Mouse (Mus musculus): Measurements from ENCODE around the gene Ugt1a7c. TPM values are rescaled to one million over a fixed set of nuclear protein-coding genes. Genes with fewer than 3 reads are reported as not detected.

The Ugt1a7c gene
- polyA plus RNA-seq, 1 experiment from 2014 or later = 1.5 TPM

DNA sequence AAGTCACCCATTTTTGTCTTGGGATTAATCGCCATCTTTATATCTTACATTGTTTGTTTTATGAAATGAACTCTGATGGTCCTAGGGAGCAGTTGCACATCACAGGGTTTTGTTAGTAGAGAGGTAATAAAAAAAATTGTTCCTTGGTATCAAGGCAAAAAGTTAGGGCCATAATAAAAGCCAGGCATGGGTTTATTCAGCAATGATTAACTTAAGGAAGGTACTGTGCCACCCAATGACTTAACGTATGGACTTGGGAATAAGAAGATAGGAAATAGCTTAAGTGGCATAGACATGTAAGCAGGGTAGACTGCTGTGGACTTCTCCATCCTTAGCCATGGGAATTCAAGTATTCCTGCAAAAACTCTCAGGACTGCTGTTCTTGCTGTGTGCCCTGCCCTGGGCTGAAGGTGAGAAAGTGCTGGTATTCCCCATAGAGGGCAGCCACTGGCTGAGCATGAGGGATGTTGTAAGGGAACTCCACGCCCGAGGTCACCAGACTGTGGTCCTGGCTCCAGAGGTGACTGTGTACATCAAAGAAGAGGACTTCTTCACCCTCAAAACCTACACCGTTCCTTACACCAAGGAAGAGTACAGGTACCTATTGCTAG lies 91.6 kb downstream of the Ugt1a7c start:
- Histone ChIP-seq H3K9me3 (ENCODE audit: low read depth, low read length) (no peaks in the 10 kb centered on the region), H3K36me3 (ENCODE audit: insufficient read depth) (no peaks in the 10 kb centered on the region), H3K27ac (ENCODE audit: low read depth) (no peak overlapping the region), H3K9ac (no peak overlapping the region), H3K4me2 (no peak overlapping the region), H3K4me3 (ENCODE audit: low read depth, low read length) (no peak overlapping the region), H3K4me1 (ENCODE audit: insufficient read depth) (no peaks in the 10 kb centered on the region), H3K27me3 (ENCODE audit: insufficient read depth, low read length) (no peaks in the 10 kb centered on the region)
- no peak for TF ChIP-seq CTCF (IDR thresholded peaks at IDR 0.05; ENCODE audit: low read depth)
- no peak for ATAC-seq (ENCODE audit: insufficient read depth)
- DNase-seq = no peak
- 83% methylated on average over 5 of the region's 5 CpGs for WGBS

DNA sequence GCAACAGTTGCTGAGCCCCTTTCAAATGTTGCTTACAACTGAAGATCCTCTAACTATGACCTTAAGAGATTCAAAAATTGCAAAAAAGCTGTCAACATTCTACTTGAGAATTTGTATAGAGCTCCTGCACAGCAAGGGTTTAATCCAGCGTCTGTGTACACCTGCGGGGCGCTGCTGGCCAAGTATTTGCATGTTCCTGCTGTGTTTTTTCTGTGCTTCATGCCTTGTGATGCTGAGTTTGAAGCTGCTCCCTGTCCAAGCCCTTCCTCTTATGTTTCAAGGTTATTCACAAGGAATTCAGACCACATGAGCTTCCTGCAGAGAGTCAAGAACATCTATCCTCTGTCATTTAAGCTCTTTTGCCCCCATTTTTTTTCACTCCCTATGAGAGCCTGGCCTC lies 97.3 kb downstream of the Ugt1a7c start:
- TF ChIP-seq CTCF (IDR thresholded peaks at IDR 0.05; ENCODE audit: low read depth) = no peak
- Histone ChIP-seq H3K9me3 (ENCODE audit: low read depth, low read length) (no peaks in the 10 kb centered on the region), H3K4me2 (no peak overlapping the region), H3K4me3 (ENCODE audit: low read depth, low read length) (no peak overlapping the region), H3K9ac (no peak overlapping the region), H3K4me1 (ENCODE audit: insufficient read depth) (no peaks in the 10 kb centered on the region), H3K36me3 (ENCODE audit: insufficient read depth) (no peaks in the 10 kb centered on the region), H3K27ac (ENCODE audit: low read depth) (no peak overlapping the region), H3K27me3 (ENCODE audit: insufficient read depth, low read length) (no peaks in the 10 kb centered on the region)
- DNase-seq (no peak), ATAC-seq (ENCODE audit: insufficient read depth) (no peak)
- 75% methylated on average over 3 of the region's 3 CpGs for WGBS

DNA sequence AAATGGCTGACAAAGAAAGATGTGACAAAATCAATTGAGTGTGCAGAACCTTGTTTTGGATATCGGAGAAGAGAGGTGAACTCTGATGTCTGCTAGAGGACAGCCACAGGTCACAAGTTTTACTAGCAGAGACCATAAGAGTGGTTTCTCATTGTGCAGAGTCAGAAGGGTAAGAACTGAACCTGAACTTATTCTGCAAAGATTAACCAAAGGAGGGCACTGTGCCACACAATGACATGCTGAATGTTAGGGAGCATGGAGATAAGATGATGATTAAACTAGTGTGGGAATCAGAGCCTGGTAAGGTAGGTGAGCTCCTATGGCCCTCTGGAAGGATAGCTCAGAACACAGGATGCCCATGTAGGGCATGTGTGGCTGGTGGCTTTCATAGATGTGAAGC lies 100.8 kb downstream of the Ugt1a7c start:
- ATAC-seq (ENCODE audit: insufficient read depth) = no peak
- no peak for DNase-seq
- Histone ChIP-seq H3K27ac (ENCODE audit: low read depth) (no peak overlapping the region), H3K36me3 (ENCODE audit: insufficient read depth) (no peaks in the 10 kb centered on the region), H3K9me3 (ENCODE audit: low read depth, low read length) (no peaks in the 10 kb centered on the region), H3K9ac (no peak overlapping the region), H3K27me3 (ENCODE audit: insufficient read depth, low read length) (no peaks in the 10 kb centered on the region), H3K4me3 (ENCODE audit: low read depth, low read length) (no peak overlapping the region), H3K4me2 (no peak overlapping the region), H3K4me1 (ENCODE audit: insufficient read depth) (no peaks in the 10 kb centered on the region)
- no peak for TF ChIP-seq CTCF (IDR thresholded peaks at IDR 0.05; ENCODE audit: low read depth)
- WGBS = 88% methylated on average over 1 of the region's 1 CpGs

DNA sequence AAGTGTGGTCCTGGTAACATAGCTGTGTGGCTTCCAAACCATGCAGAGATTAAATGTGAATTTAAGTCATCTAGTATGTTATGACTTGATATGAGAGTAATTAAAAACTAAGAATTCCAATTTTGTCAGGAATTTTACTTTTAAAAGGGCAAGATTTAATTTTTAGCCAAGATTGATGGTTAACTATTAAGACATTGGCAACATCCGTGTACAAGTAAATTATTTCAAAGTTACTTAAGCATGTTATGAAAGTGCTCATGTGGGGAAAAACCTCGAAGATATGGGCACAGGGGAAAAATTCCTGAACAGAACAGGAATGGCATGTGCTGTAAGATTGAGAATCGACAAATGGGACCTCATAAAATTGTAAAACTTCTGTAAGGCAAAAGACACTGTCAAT lies 102.6 kb downstream of the Ugt1a7c start:
- Histone ChIP-seq H3K4me2 (no peak overlapping the region), H3K4me1 (ENCODE audit: insufficient read depth) (no peaks in the 10 kb centered on the region), H3K9ac (no peak overlapping the region), H3K9me3 (ENCODE audit: low read depth, low read length) (no peaks in the 10 kb centered on the region), H3K4me3 (ENCODE audit: low read depth, low read length) (no peak overlapping the region), H3K27me3 (ENCODE audit: insufficient read depth, low read length) (no peaks in the 10 kb centered on the region), H3K36me3 (ENCODE audit: insufficient read depth) (no peaks in the 10 kb centered on the region), H3K27ac (ENCODE audit: low read depth) (no peak overlapping the region)
- TF ChIP-seq CTCF (IDR thresholded peaks at IDR 0.05; ENCODE audit: low read depth) = no peak
- 68% methylated on average over 3 of the region's 3 CpGs for WGBS
- ATAC-seq (ENCODE audit: insufficient read depth) (no peak), DNase-seq (no peak)

DNA sequence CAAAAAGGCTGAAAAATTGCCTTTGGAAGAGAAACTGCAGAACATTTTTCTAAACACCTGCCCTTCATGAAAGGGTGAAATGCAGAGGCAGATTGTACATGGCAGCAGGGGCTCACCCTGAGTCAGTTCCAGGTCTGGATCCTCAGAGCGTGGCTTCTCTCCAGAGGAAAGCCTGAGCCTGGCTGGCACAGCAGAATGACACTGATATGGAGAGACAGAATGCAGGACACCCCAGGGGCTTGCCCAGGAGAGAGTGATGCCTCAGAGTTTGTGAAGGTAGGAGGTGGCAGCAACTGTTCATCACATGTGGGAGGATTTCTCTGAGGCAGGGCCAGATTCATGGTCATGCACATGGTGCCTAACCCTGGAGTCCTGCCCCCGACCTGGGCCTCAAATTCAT lies 105.1 kb downstream of the Ugt1a7c start:
- no peak overlapping the region for H3K27ac ChIP-seq (ENCODE audit: low read depth)
- DNase-seq (no peak), ATAC-seq (ENCODE audit: insufficient read depth) (no peak)
- H3K9ac ChIP-seq = no peak overlapping the region
- H3K27me3 ChIP-seq (ENCODE audit: insufficient read depth, low read length) = no peaks in the 10 kb centered on the region
- 67% methylated on average over 2 of the region's 2 CpGs for WGBS
- TF ChIP-seq CTCF (IDR thresholded peaks at IDR 0.05; ENCODE audit: low read depth) = no peak
- H3K4me3 ChIP-seq (ENCODE audit: low read depth, low read length) = no peak overlapping the region
- H3K9me3 ChIP-seq (ENCODE audit: low read depth, low read length) = peaks cover 9% of the 10 kb centered on the region; the same call in 1 of the 2 replicates
- no peaks in the 10 kb centered on the region for H3K4me1 ChIP-seq (ENCODE audit: insufficient read depth)
- H3K36me3 ChIP-seq (ENCODE audit: insufficient read depth) = no peaks in the 10 kb centered on the region
- H3K4me2 ChIP-seq = no peak overlapping the region

DNA sequence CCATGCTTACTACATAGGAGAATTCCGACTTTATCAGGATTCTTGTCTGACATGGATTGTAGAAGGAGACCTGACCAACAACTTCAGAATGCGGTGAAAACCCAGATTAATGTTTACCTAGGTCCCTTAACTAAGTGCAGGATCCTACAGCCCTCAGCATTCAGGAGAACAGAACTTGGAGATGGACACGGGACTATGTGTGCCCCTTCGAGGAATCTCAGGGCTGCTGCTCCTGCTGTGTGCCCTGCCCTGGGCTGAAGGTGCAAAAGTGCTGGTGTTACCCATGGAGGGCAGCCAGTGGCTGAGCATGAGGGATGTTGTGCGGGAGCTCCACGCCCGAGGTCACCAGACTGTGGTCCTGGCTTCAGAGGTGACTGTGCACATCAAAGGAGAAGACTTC lies 105.6 kb downstream of the Ugt1a7c start, which contains the start of gene Ugt1a2:
TSS of gene Ugt1a2 (plus strand) at position 146 of the 400 bp plus-strand sequence.
- no peak within 1 kb of the TSS for H3K9ac ChIP-seq
- no peak within 1 kb of the TSS for H3K27ac ChIP-seq (ENCODE audit: low read depth)
- no peak for DNase-seq
- H3K4me1 ChIP-seq (ENCODE audit: insufficient read depth) = no peaks in the 10 kb centered on the region
- ATAC-seq (ENCODE audit: insufficient read depth) = no peak
- no peaks in the 10 kb centered on the region for H3K36me3 ChIP-seq (ENCODE audit: insufficient read depth)
- no peak for TF ChIP-seq CTCF (IDR thresholded peaks at IDR 0.05; ENCODE audit: low read depth)
- WGBS = 73% methylated on average over 7 of the region's 7 CpGs
- no peaks in the 10 kb centered on the region for H3K27me3 ChIP-seq (ENCODE audit: insufficient read depth, low read length)
- no peak within 1 kb of the TSS for H3K4me2 ChIP-seq
- H3K9me3 ChIP-seq (ENCODE audit: low read depth, low read length) = peaks cover 9% of the 10 kb centered on the region; the same call in 1 of the 2 replicates
- H3K4me3 ChIP-seq (ENCODE audit: low read depth, low read length) = no peak within 1 kb of the TSS

DNA sequence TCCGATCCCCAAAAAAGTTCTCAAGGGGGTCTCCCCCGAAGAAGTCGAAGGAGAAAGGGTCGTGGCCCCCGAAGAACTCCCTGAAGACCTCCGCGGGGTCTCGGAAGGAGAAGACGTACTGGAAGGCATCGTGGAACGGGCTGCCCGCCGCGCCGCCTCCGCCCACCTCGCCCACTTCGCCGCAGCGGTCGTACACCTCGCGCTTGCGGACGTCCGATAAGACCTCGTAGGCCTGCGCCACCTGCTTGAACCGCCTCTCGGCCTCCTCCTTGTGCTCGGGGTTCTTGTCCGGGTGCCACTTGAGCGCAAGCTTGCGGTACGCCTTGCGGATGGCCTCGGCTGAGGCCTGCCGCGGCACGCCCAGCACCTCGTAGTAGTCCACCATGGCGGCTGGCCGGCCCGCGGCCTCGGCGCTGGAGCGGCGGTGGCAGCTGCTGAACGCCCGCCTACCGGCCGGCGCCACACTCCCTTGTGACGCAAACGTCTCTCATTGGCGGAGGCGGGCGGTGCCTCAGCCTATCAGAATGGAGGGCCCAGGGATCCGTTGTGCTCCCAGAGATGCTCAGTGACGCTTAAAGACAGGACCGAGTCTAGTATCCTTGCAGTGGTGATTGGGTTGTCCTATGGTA lies 110.5 kb downstream of the Ugt1a7c start, which contains the start of gene Dnajb3:
TSS of gene Dnajb3 (minus strand) at position 489 of the 629 bp plus-strand sequence.
- Histone ChIP-seq H3K27me3 (ENCODE audit: insufficient read depth, low read length) (no peaks in the 10 kb centered on the region), H3K9ac (peak within 1 kb of the TSS; percentile 64), H3K9me3 (ENCODE audit: low read depth, low read length) (peaks cover 9% of the 10 kb centered on the region; the same call in 1 of the 2 replicates), H3K4me2 (peak within 1 kb of the TSS; percentile 81), H3K4me3 (ENCODE audit: low read depth, low read length) (peak within 1 kb of the TSS; percentile 44), H3K36me3 (ENCODE audit: insufficient read depth) (no peaks in the 10 kb centered on the region), H3K27ac (ENCODE audit: low read depth) (no peak within 1 kb of the TSS), H3K4me1 (ENCODE audit: insufficient read depth) (no peaks in the 10 kb centered on the region)
- peak; percentile 90 for DNase-seq
- TF ChIP-seq CTCF (IDR thresholded peaks at IDR 0.05; ENCODE audit: low read depth) = no peak
- ATAC-seq (ENCODE audit: insufficient read depth) = peak; percentile 99
- 4% methylated on average over 62 of the region's 62 CpGs for WGBS

Measured in lung, embryonic 14.5 days (tissue).